Mouse (Mus musculus) intestine, embryonic 14.5 days (tissue): ENCODE results near the gene Hipk2. TPM values are rescaled to one million over a fixed set of nuclear protein-coding genes. Genes with fewer than 3 reads are reported as not detected.

ENCODE experiments used
- ATAC-seq: fragments of 200-750 bp; cut with Nextera tagmentation; replicated peaks from 2 replicates; pipeline ENCODE4 v1.8.0; 2017; ENCODE audit warnings: low read depth, moderate number of reproducible peaks, moderate TSS enrichment, moderate library complexity; ENCODE audit not compliant: low FRiP score, low TSS enrichment
- DNase-seq: peaks from one replicate; pipeline ENCODE4 v3.0.0-alpha.2; 2018; ENCODE audit warnings: low spot score
- H3K27ac ChIP-seq: fragments of 300-500 bp; sonication (generic); 2 replicates; pipeline ENCODE4 v1.5.1; 2014; ENCODE audit warnings: low read depth, mild to moderate bottlenecking, control low read depth
- H3K27me3 ChIP-seq: fragments of 300-500 bp; sonication (generic); replicated peaks from 2 replicates; pipeline ENCODE4 v1.6.1; 2014; ENCODE audit warnings: low read length, control low read depth; ENCODE audit not compliant: control insufficient read depth, insufficient read depth
- H3K36me3 ChIP-seq: fragments of 300-500 bp; sonication (generic); 2 replicates; pipeline ENCODE4 v1.6.1; 2014; ENCODE audit warnings: low read length, control low read depth; ENCODE audit not compliant: control insufficient read depth, insufficient read depth
- H3K4me1 ChIP-seq: fragments of 300-500 bp; sonication (generic); replicated peaks from 2 replicates; pipeline ENCODE4 v1.6.1; 2014; ENCODE audit warnings: low read length, control low read depth, mixed read lengths; ENCODE audit not compliant: control insufficient read depth, insufficient read depth
- H3K4me2 ChIP-seq: fragments of 300-500 bp; sonication (generic); 2 replicates; pipeline ENCODE4 v1.6.1; 2014; ENCODE audit warnings: low read length
- H3K4me3 ChIP-seq: fragments of 300-500 bp; sonication (generic); 2 replicates; pipeline ENCODE4 v1.5.1; 2014; ENCODE audit warnings: low read depth, low read length, control low read depth, mixed read lengths
- H3K9ac ChIP-seq: fragments of 300-500 bp; sonication (generic); 2 replicates; pipeline ENCODE4 v1.6.1; 2014; ENCODE audit warnings: mild to moderate bottlenecking, low read length
- H3K9me3 ChIP-seq: fragments of 300-500 bp; sonication (generic); 2 replicates; pipeline ENCODE4 v1.6.1; 2016; ENCODE audit warnings: low read length, control low read depth; ENCODE audit not compliant: control insufficient read depth
- WGBS: fragments of 180-500 bp; shearing (Covaris S2); extraction: QIAGEN DNeasy Blood & Tissue Kit; methylation state at CpG from one replicate; pipeline ENCODE4 v1.1.7; 2014; 5-methylcytosine and 5-hydroxymethylcytosine counted together
- polyA plus RNA-seq: library from polyadenylated mRNA; unstranded; fragments of >200 nt; fragmentation: Nextera tagmentation; extraction: Ambion mirVana; gene quantifications from 2 replicates; pipeline ENCODE4 v1.2.1, GENCODE M21; 2014

The Hipk2 gene
- polyA plus RNA-seq, 1 experiment from 2014 or later = 27.9 TPM

- H3K36me3 ChIP-seq = no peaks in the 10 kb centered on the region
- ATAC-seq (no peak), DNase-seq (no peak)
- WGBS = 87% methylated on average over 4 of the region's 4 CpGs
- no peaks in the 10 kb centered on the region for H3K9me3 ChIP-seq
- H3K4me3 ChIP-seq = no peak overlapping the region
- no peaks in the 10 kb centered on the region for H3K27me3 ChIP-seq
- no peak overlapping the region for H3K4me2 ChIP-seq
- H3K9ac ChIP-seq = no peak overlapping the region
- no peak overlapping the region for H3K27ac ChIP-seq
- H3K4me1 ChIP-seq = peaks cover 8% of the 10 kb centered on the region
These were observed 24.1 kb upstream of the Hipk2 start for GRCm38 (mm10) chr6:38900073-38900472.

- no peak for ATAC-seq
- H3K4me3 ChIP-seq = no peak overlapping the region
- peaks cover 5% of the 10 kb centered on the region; the same call in 1 of the 2 replicates for H3K4me1 ChIP-seq
- H3K9ac ChIP-seq = no peak overlapping the region
- WGBS = 54% methylated on average over 3 of the region's 3 CpGs
- H3K27ac ChIP-seq = no peak overlapping the region
- no peak for DNase-seq
- no peaks in the 10 kb centered on the region for H3K36me3 ChIP-seq
- H3K27me3 ChIP-seq = no peaks in the 10 kb centered on the region
- no peak overlapping the region for H3K4me2 ChIP-seq
- no peaks in the 10 kb centered on the region for H3K9me3 ChIP-seq
These were observed 17.6 kb upstream of the Hipk2 start for GRCm38 (mm10) chr6:38893615-38894014.

- DNase-seq (no peak), ATAC-seq (no peak)
- Histone ChIP-seq H3K4me2 (no peak overlapping the region), H3K27me3 (no peaks in the 10 kb centered on the region), H3K9ac (no peak overlapping the region), H3K4me3 (no peak overlapping the region), H3K36me3 (no peaks in the 10 kb centered on the region), H3K27ac (no peak overlapping the region), H3K4me1 (peaks cover 3% of the 10 kb centered on the region; the same call in 1 of the 2 replicates), H3K9me3 (no peaks in the 10 kb centered on the region)
- 86% methylated on average over 2 of the region's 2 CpGs for WGBS
These were observed 16.1 kb upstream of the Hipk2 start for GRCm38 (mm10) chr6:38892017-38892416.

GRCm38 (mm10) chr6:38889156-38889555, 13.2 kb upstream of the Hipk2 start:
- Histone ChIP-seq H3K9me3 (no peaks in the 10 kb centered on the region), H3K27ac (no peak overlapping the region), H3K9ac (no peak overlapping the region), H3K36me3 (no peaks in the 10 kb centered on the region), H3K4me3 (no peak overlapping the region), H3K4me2 (no peak overlapping the region), H3K4me1 (no peaks in the 10 kb centered on the region), H3K27me3 (no peaks in the 10 kb centered on the region)
- DNase-seq (no peak), ATAC-seq (no peak)
- 72% methylated on average over 6 of the region's 6 CpGs for WGBS

- no peak for DNase-seq
- ATAC-seq = no peak
- Histone ChIP-seq H3K9me3 (no peaks in the 10 kb centered on the region), H3K4me3 (no peak overlapping the region), H3K4me2 (no peak overlapping the region), H3K4me1 (peaks cover 14% of the 10 kb centered on the region), H3K27me3 (no peaks in the 10 kb centered on the region), H3K9ac (no peak overlapping the region), H3K27ac (no peak overlapping the region), H3K36me3 (no peaks in the 10 kb centered on the region)
- 92% methylated on average over 4 of the region's 4 CpGs for WGBS
These were observed 11.5 kb upstream of the Hipk2 start for GRCm38 (mm10) chr6:38887436-38887835.

- H3K9me3 ChIP-seq = no peaks in the 10 kb centered on the region
- no peak overlapping the region for H3K4me2 ChIP-seq
- no peak for ATAC-seq
- DNase-seq = no peak
- no peaks in the 10 kb centered on the region for H3K36me3 ChIP-seq
- H3K4me1 ChIP-seq = peaks cover 19% of the 10 kb centered on the region
- H3K27ac ChIP-seq = no peak overlapping the region
- H3K9ac ChIP-seq = no peak overlapping the region
- H3K27me3 ChIP-seq = no peaks in the 10 kb centered on the region
- H3K4me3 ChIP-seq = no peak overlapping the region
- WGBS = 74% methylated on average over 1 of the region's 1 CpGs
These were observed 9.2 kb upstream of the Hipk2 start for GRCm38 (mm10) chr6:38885132-38885531.

GRCm38 (mm10) chr6:38884482-38884881, 8.5 kb upstream of the Hipk2 start:
- Histone ChIP-seq H3K27ac (no peak overlapping the region), H3K9me3 (no peaks in the 10 kb centered on the region), H3K4me1 (peaks cover 19% of the 10 kb centered on the region), H3K9ac (no peak overlapping the region), H3K27me3 (no peaks in the 10 kb centered on the region), H3K4me3 (no peak overlapping the region), H3K36me3 (no peaks in the 10 kb centered on the region), H3K4me2 (no peak overlapping the region)
- 63% methylated on average over 3 of the region's 3 CpGs for WGBS
- no peak for DNase-seq
- no peak for ATAC-seq

GRCm38 (mm10) chr6:38882728-38883171, 6.8 kb upstream of the Hipk2 start:
- Histone ChIP-seq H3K9me3 (no peaks in the 10 kb centered on the region), H3K4me3 (no peak overlapping the region), H3K36me3 (no peaks in the 10 kb centered on the region), H3K27me3 (no peaks in the 10 kb centered on the region), H3K9ac (no peak overlapping the region), H3K27ac (no peak overlapping the region), H3K4me1 (peaks cover 19% of the 10 kb centered on the region), H3K4me2 (no peak overlapping the region)
- 41% methylated on average over 6 of the region's 6 CpGs for WGBS
- DNase-seq = peak; percentile 55
- ATAC-seq = peak; percentile 32

GRCm38 (mm10) chr6:38881975-38882374, 6.0 kb upstream of the Hipk2 start:
- H3K4me1 ChIP-seq = peaks cover 19% of the 10 kb centered on the region
- H3K27ac ChIP-seq = no peak overlapping the region
- H3K9me3 ChIP-seq = no peaks in the 10 kb centered on the region
- H3K4me2 ChIP-seq = no peak overlapping the region
- no peak overlapping the region for H3K4me3 ChIP-seq
- H3K27me3 ChIP-seq = no peaks in the 10 kb centered on the region
- no peak overlapping the region for H3K9ac ChIP-seq
- whole genome bisulfite sequencing = 44% methylated on average over 6 of the region's 6 CpGs
- no peak for ATAC-seq
- H3K36me3 ChIP-seq = no peaks in the 10 kb centered on the region
- DNase-seq = peak; percentile 47
